Mouse (Mus musculus) G1E (cell line): ENCODE data around the gene Cacnb1. TPM values are rescaled to one million over a fixed set of nuclear protein-coding genes. Genes with fewer than 3 reads are reported as not detected.

Experiments used
- ATAC-seq: 2 replicates; pipeline ENCODE4 v1.8.0; 2016; ENCODE audit warnings: mild to moderate bottlenecking; ENCODE audit not compliant: insufficient number of reproducible peaks, poor library complexity, low FRiP score, severe bottlenecking; ENCODE audit errors: extremely low read depth
- DNase-seq: peaks from one replicate; pipeline ENCODE4 v3.0.0; 2012; ENCODE audit warnings: low spot score
- H3K27me3 ChIP-seq: 2 replicates; pipeline ENCODE4 v1.6.1; 2012; ENCODE audit warnings: mild to moderate bottlenecking, low read length, inconsistent platforms; ENCODE audit not compliant: insufficient read depth
- H3K36me3 ChIP-seq: replicated peaks from 2 replicates; pipeline ENCODE3; 2012; ENCODE audit warnings: mild to moderate bottlenecking, inconsistent platforms
- H3K4me1 ChIP-seq: 2 replicates; pipeline ENCODE4 v1.6.1; 2012; ENCODE audit warnings: low read depth, low read length, inconsistent platforms, mixed read lengths; ENCODE audit not compliant: insufficient read depth
- H3K4me3 ChIP-seq: 2 replicates; pipeline ENCODE4 v1.5.1; 2012; ENCODE audit warnings: low read depth, mild to moderate bottlenecking, inconsistent platforms, low read length, moderate library complexity, mixed read lengths
- H3K9me3 ChIP-seq: replicated peaks from 2 replicates; pipeline ENCODE4 v1.6.1; 2012; ENCODE audit warnings: inconsistent platforms
- CTCF ChIP-seq: IDR thresholded peaks from 2 replicates; pipeline ENCODE4 v1.5.1; 2012; ENCODE audit warnings: low read depth, low read length, inconsistent platforms, mixed read lengths
- GATA1 ChIP-seq: IDR thresholded peaks from 2 replicates; pipeline ENCODE4 v1.6.1; 2012; ENCODE audit warnings: borderline replicate concordance, low read length, inconsistent platforms, mixed read lengths
- GATA2 ChIP-seq: IDR thresholded peaks from 2 replicates; pipeline ENCODE4 v1.6.1; 2012; ENCODE audit warnings: low read depth, low read length, inconsistent platforms, borderline replicate concordance
- POLR2AphosphoS5 ChIP-seq: IDR thresholded peaks from 2 replicates; pipeline ENCODE4 v1.6.1; 2012; ENCODE audit warnings: low read depth, low read length, inconsistent platforms; ENCODE audit not compliant: insufficient replicate concordance
- TAL1 ChIP-seq: conservative IDR thresholded peaks from 2 replicates; pipeline ENCODE4 v1.6.1; 2012; ENCODE audit warnings: low read depth, low read length, inconsistent platforms, mixed read lengths
- polyA plus RNA-seq: library from polyadenylated mRNA; stranded (reverse); fragments of >175 nt; gene quantifications from 2 replicates; pipeline ENCODE4 v1.2.3, GENCODE M21; 2012
- total RNA-seq, 2 experiments: library from RNA; stranded (forward) in 1 of 2; stranded (reverse) in 1 of 2; fragments of 200-1000 nt in 1 of 2; fragments of >200 nt in 1 of 2; fragmentation: Nextera tagmentation in 1 of 2; gene quantifications; 2 replicates each; pipeline ENCODE4 v1.2.3; 2014 to 2017

The Cacnb1 gene
- total and polyA plus RNA-seq, 3 experiments = 0.05 to 1.4 (median 0.61) TPM

GRCm38 (mm10) chr11:97953179-97953938 lies 69.5 kb downstream of the Cacnb1 start:
- Histone ChIP-seq H3K4me1 (peaks cover 67% of the 10 kb centered on the region), H3K36me3 (peaks cover 33% of the 10 kb centered on the region), H3K9me3 (no peaks in the 10 kb centered on the region), H3K4me3 (no peak overlapping the region; the same call in 1 of the 2 replicates), H3K27me3 (no peaks in the 10 kb centered on the region)
- ATAC-seq (no peak), DNase-seq (no peak)
- TF ChIP-seq GATA1 (no peak), GATA2 (no peak), POLR2AphosphoS5 (no peak), CTCF (no peak), TAL1 (no peak)

DNA sequence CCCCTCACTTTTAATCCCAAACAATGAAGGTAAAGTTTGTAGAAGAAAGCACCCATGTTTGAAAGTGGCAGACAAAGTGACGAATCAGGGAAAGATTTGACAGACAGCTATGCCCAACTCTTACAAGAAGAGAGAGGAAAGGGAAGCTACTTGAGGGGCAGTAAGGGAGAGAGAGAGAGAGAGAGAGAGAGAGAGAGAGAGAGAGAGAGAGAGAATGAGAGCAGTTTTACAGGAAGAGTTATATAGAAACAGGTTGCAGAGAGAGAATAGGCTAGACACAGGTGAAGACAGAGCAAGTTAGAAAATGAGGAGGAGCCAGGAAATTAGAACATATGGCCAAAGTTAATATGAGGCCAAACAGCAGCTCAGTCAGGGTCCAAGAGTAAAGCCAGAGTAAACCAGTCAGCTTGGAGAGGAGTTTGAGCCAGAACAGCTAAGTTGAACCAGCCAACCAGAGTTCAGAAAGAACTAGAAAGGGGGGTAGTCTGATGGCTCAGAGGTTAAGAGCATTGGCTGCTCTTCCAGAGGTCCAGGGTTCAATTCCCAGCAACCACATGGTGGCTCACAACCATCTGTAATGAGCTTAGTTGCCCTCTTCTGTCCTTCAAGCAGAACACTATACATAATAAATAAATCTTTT lies 70.3 kb downstream of the Cacnb1 start:
- TF ChIP-seq GATA1 (no peak), TAL1 (no peak), POLR2AphosphoS5 (no peak), CTCF (no peak)

More for the DNA sequence above, 70.3 kb downstream of the Cacnb1 start:
- Histone ChIP-seq H3K27me3 (no peaks in the 10 kb centered on the region), H3K4me3 (no peak overlapping the region), H3K9me3 (no peaks in the 10 kb centered on the region), H3K4me1 (peaks cover 69% of the 10 kb centered on the region), H3K36me3 (peaks cover 33% of the 10 kb centered on the region)
- no peak for ATAC-seq
- DNase-seq = no peak

Other genes with a start within 250 kb of the Cacnb1 start
- not detected in 2 replicates for gene 1700001P01Rik, start 247.1 kb downstream of the Cacnb1 start, total RNA-seq (2014; fragmentation: Nextera tagmentation)
- 0.23 and 0.33 TPM in 2 replicates for gene 1700001P01Rik, start 247.1 kb downstream of the Cacnb1 start, total RNA-seq (2017)
- 0.09 TPM in 1 of 2 replicates, not detected in the other for gene 1700001P01Rik, start 247.1 kb downstream of the Cacnb1 start, polyA plus RNA-seq
- gene Rpl23, start 240.6 kb downstream of the Cacnb1 start, total RNA-seq (2014; fragmentation: Nextera tagmentation) = 580 and 589 TPM in 2 replicates
- gene Rpl23, start 240.6 kb downstream of the Cacnb1 start, total RNA-seq (2017) = 1,583 and 1,694 TPM in 2 replicates
- gene Rpl23, start 240.6 kb downstream of the Cacnb1 start, polyA plus RNA-seq = 255 and 258 TPM in 2 replicates
- 31.0 and 37.1 TPM in 2 replicates for gene Lasp1, start 224.0 kb downstream of the Cacnb1 start, total RNA-seq (2014; fragmentation: Nextera tagmentation)
- 53.4 and 122 TPM in 2 replicates for gene Lasp1, start 224.0 kb downstream of the Cacnb1 start, total RNA-seq (2017)
- gene Lasp1, start 224.0 kb downstream of the Cacnb1 start, polyA plus RNA-seq = 49.6 and 71.7 TPM in 2 replicates
- gene B230217C12Rik, start 182.3 kb downstream of the Cacnb1 start, total RNA-seq (2014; fragmentation: Nextera tagmentation) = not detected in 2 replicates
- gene B230217C12Rik, start 182.3 kb downstream of the Cacnb1 start, total RNA-seq (2017) = 0.16 TPM in 1 of 2 replicates, not detected in the other
- gene B230217C12Rik, start 182.3 kb downstream of the Cacnb1 start, polyA plus RNA-seq = not detected in 2 replicates
- 0.58 and 1.9 TPM in 2 replicates for gene Fbxo47, start 138.9 kb downstream of the Cacnb1 start, total RNA-seq (2014; fragmentation: Nextera tagmentation)
- 0.55 and 0.70 TPM in 2 replicates for gene Fbxo47, start 138.9 kb downstream of the Cacnb1 start, total RNA-seq (2017)
- gene Fbxo47, start 138.9 kb downstream of the Cacnb1 start, polyA plus RNA-seq = not detected in 2 replicates
- gene Plxdc1, start 36.6 kb downstream of the Cacnb1 start, total RNA-seq (2014; fragmentation: Nextera tagmentation) = not detected in 2 replicates
- 0.06 and 0.11 TPM in 2 replicates for gene Plxdc1, start 36.6 kb downstream of the Cacnb1 start, total RNA-seq (2017)
- 0.03 TPM in 2 replicates for gene Plxdc1, start 36.6 kb downstream of the Cacnb1 start, polyA plus RNA-seq
- gene Arl5c, start 26.9 kb downstream of the Cacnb1 start, total RNA-seq (2014; fragmentation: Nextera tagmentation) = not detected in 2 replicates
- gene Arl5c, start 26.9 kb downstream of the Cacnb1 start, total RNA-seq (2017) = 0.44 TPM in 1 of 2 replicates, not detected in the other
- gene Arl5c, start 26.9 kb downstream of the Cacnb1 start, polyA plus RNA-seq = not detected in 2 replicates
- 3,100 and 3,267 TPM in 2 replicates for gene Rpl19, start 3.7 kb upstream of the Cacnb1 start, total RNA-seq (2014; fragmentation: Nextera tagmentation)
- 2,161 and 2,395 TPM in 2 replicates for gene Rpl19, start 3.7 kb upstream of the Cacnb1 start, total RNA-seq (2017)
- gene Rpl19, start 3.7 kb upstream of the Cacnb1 start, polyA plus RNA-seq = 2,216 and 2,673 TPM in 2 replicates
- not detected in 2 replicates for gene Stac2, start 30.4 kb upstream of the Cacnb1 start, total RNA-seq (2014; fragmentation: Nextera tagmentation)
- 0.05 TPM in 1 of 2 replicates, not detected in the other for gene Stac2, start 30.4 kb upstream of the Cacnb1 start, total RNA-seq (2017)
- gene Stac2, start 30.4 kb upstream of the Cacnb1 start, polyA plus RNA-seq = not detected in 2 replicates
- gene Fbxl20, start 127.4 kb upstream of the Cacnb1 start, total RNA-seq (2014; fragmentation: Nextera tagmentation) = 43.7 and 55.3 TPM in 2 replicates
- gene Fbxl20, start 127.4 kb upstream of the Cacnb1 start, total RNA-seq (2017) = 22.4 and 23.7 TPM in 2 replicates
- gene Fbxl20, start 127.4 kb upstream of the Cacnb1 start, polyA plus RNA-seq = 12.9 and 13.2 TPM in 2 replicates
- 168 and 188 TPM in 2 replicates for gene Med1, start 170.3 kb upstream of the Cacnb1 start, total RNA-seq (2014; fragmentation: Nextera tagmentation)
- 38.9 and 44.2 TPM in 2 replicates for gene Med1, start 170.3 kb upstream of the Cacnb1 start, total RNA-seq (2017)
- gene Med1, start 170.3 kb upstream of the Cacnb1 start, polyA plus RNA-seq = 16.6 and 18.0 TPM in 2 replicates
- gene Cdk12, start 180.0 kb upstream of the Cacnb1 start, total RNA-seq (2014; fragmentation: Nextera tagmentation) = 84.8 and 93.7 TPM in 2 replicates
- gene Cdk12, start 180.0 kb upstream of the Cacnb1 start, total RNA-seq (2017) = 45.5 and 54.0 TPM in 2 replicates
- 17.4 and 20.4 TPM in 2 replicates for gene Cdk12, start 180.0 kb upstream of the Cacnb1 start, polyA plus RNA-seq